Mouse (Mus musculus) bone marrow macrophage, adult 2 months (primary cell): ENCODE results near the gene Stub1.

Experiments
- CTCF ChIP-seq: IDR thresholded peaks from 2 replicates; pipeline ENCODE4 v1.5.1; 2012; ENCODE audit warnings: low read depth, mild to moderate bottlenecking, low read length, moderate library complexity
- POLR2A ChIP-seq: IDR thresholded peaks from 2 replicates; pipeline ENCODE4 v1.6.1; 2012; ENCODE audit warnings: mild to moderate bottlenecking, low read depth, low read length, borderline replicate concordance

GRCm38 (mm10) chr17:25838904-25839303 lies 5.7 kb upstream of the Stub1 start:
- TF ChIP-seq CTCF (no peak), POLR2A (no peak)
